Mouse (Mus musculus) ES-E14 (cell line): ENCODE results near the gene Mpg.

Source experiments
- ZC3H11A ChIP-seq: IDR thresholded peaks from 2 replicates; pipeline ENCODE4 v1.6.1; 2012; ENCODE audit warnings: low read depth, mild to moderate bottlenecking, inconsistent platforms, low read length, borderline replicate concordance
- ZNF384 ChIP-seq: IDR thresholded peaks from 2 replicates; pipeline ENCODE4 v1.6.1; 2012; ENCODE audit warnings: low read depth, low read length, inconsistent platforms

- TF ChIP-seq ZC3H11A (no peak), ZNF384 (no peak)
Measured at GRCm38 (mm10) chr11:32184469-32184868, 41.8 kb upstream of the Mpg start.
